Mouse (Mus musculus) myocyte (in vitro differentiated cells): ENCODE results near the gene Cfd.

ENCODE experiments used
- CEBPB ChIP-seq: IDR thresholded peaks from 2 replicates; pipeline ENCODE4 v1.6.1; 2011; ENCODE audit warnings: mild to moderate bottlenecking, moderate library complexity; ENCODE audit not compliant: poor library complexity, insufficient read depth, severe bottlenecking
- E2F4 ChIP-seq: IDR thresholded peaks from one replicate; pipeline ENCODE4 v1.6.1; 2011; ENCODE audit warnings: mild to moderate bottlenecking, control low read depth, moderate library complexity; ENCODE audit not compliant: insufficient read depth
- MAX ChIP-seq: IDR thresholded peaks from one replicate; pipeline ENCODE4 v1.6.1; 2011; ENCODE audit warnings: low read depth, mild to moderate bottlenecking, control low read depth
- MYOD1 ChIP-seq, 3 experiments: IDR thresholded peaks; one replicate each; pipeline ENCODE4 v1.6.1; 2011; ENCODE audit warnings: control low read depth in 2 of 3, low read depth in 2 of 3, mild to moderate bottlenecking in 2 of 3, moderate library complexity in 1 of 3; ENCODE audit not compliant: insufficient read length in 2 of 3, control insufficient read depth in 1 of 3
- MYOG ChIP-seq, 3 experiments: IDR thresholded peaks; one replicate each; pipeline ENCODE4 v1.6.1; 2011; ENCODE audit warnings: control low read depth in 2 of 3, low read depth in 2 of 3, mild to moderate bottlenecking in 2 of 3; ENCODE audit not compliant: insufficient read length in 2 of 3, control insufficient read depth in 1 of 3, insufficient read depth in 1 of 3
- POLR2A ChIP-seq: IDR thresholded peaks from one replicate; pipeline ENCODE4 v1.6.1; 2011; ENCODE audit warnings: low read depth, mild to moderate bottlenecking, control low read depth, moderate library complexity; ENCODE audit not compliant: insufficient read length
- POLR2AphosphoS2 ChIP-seq: IDR thresholded peaks from one replicate; pipeline ENCODE4 v1.6.1; 2011; ENCODE audit warnings: low read depth, control low read depth; ENCODE audit not compliant: insufficient read length
- SRF ChIP-seq: IDR thresholded peaks from one replicate; pipeline ENCODE4 v1.6.1; 2011; ENCODE audit warnings: low read depth; ENCODE audit not compliant: control insufficient read depth, insufficient read length
- TCF12 ChIP-seq: IDR thresholded peaks from one replicate; pipeline ENCODE4 v1.6.1; 2011; ENCODE audit warnings: mild to moderate bottlenecking, control low read depth; ENCODE audit not compliant: poor library complexity, insufficient read depth, severe bottlenecking
- USF1 ChIP-seq: IDR thresholded peaks from one replicate; pipeline ENCODE4 v1.6.1; 2011; ENCODE audit warnings: low read depth, mild to moderate bottlenecking, control low read depth, moderate library complexity

GRCm38 (mm10) chr10:79940749-79941148 lies 50.1 kb downstream of the Cfd start:
- TF ChIP-seq TCF12, result no peak
- TF ChIP-seq MAX, result no peak
- TF ChIP-seq POLR2A, result no peak
- no peak for TF ChIP-seq CEBPB
- no peak for TF ChIP-seq E2F4
- peak in 1 of 3 experiments; percentile 38 for TF ChIP-seq MYOD1 (IDR thresholded peaks at IDR 0.05; ENCODE audit: control insufficient read depth in 1 of 3, insufficient read length in 2 of 3, low read depth in 2 of 3)
- no peak for TF ChIP-seq SRF
- no peak for TF ChIP-seq POLR2AphosphoS2
- TF ChIP-seq MYOG (IDR thresholded peaks at IDR 0.05; ENCODE audit: control insufficient read depth in 1 of 3, insufficient read depth in 1 of 3, insufficient read length in 2 of 3, low read depth in 2 of 3), result peak in 1 of 3 experiments; percentile 37
- TF ChIP-seq USF1, result no peak
